Mouse (Mus musculus) liver, embryonic 11.5 days (tissue): ENCODE measurements around the gene Treh. TPM values are rescaled to one million over a fixed set of nuclear protein-coding genes. Genes with fewer than 3 reads are reported as not detected.
"Not testable (repeated sequence)": the region's sequence is repeated elsewhere in the genome, so short reads cannot be mapped to it uniquely, and the experiment has no call there.

ENCODE experiments used
- ATAC-seq: fragments of 200-750 bp; cut with Nextera tagmentation; replicated peaks from 2 replicates; pipeline ENCODE4 v1.8.0; 2017; ENCODE audit warnings: moderate number of reproducible peaks, mild to moderate bottlenecking, moderate TSS enrichment, moderate library complexity; ENCODE audit not compliant: low FRiP score
- DNase-seq: peaks from one replicate; pipeline ENCODE4 v3.0.0-alpha.2; 2017; ENCODE audit warnings: low spot score
- H3K27ac ChIP-seq: fragments of 300-500 bp; sonication (generic); 2 replicates; pipeline ENCODE4 v1.5.1; 2014; ENCODE audit warnings: mild to moderate bottlenecking, low read depth, low read length, control low read depth
- H3K27me3 ChIP-seq: fragments of 300-500 bp; sonication (generic); replicated peaks from 2 replicates; pipeline ENCODE4 v1.6.1; 2014; ENCODE audit warnings: low read length, mixed read lengths; ENCODE audit not compliant: control insufficient read depth, insufficient read depth
- H3K36me3 ChIP-seq: fragments of 300-500 bp; sonication (generic); 2 replicates; pipeline ENCODE4 v1.6.1; 2014; ENCODE audit warnings: mild to moderate bottlenecking, low read length, moderate library complexity, mixed read lengths; ENCODE audit not compliant: control insufficient read depth, insufficient read depth
- H3K4me1 ChIP-seq: fragments of 300-500 bp; sonication (generic); replicated peaks from 2 replicates; pipeline ENCODE4 v1.6.1; 2014; ENCODE audit warnings: low read length, mixed read lengths; ENCODE audit not compliant: control insufficient read depth, insufficient read depth
- H3K4me2 ChIP-seq: fragments of 300-500 bp; sonication (generic); 2 replicates; pipeline ENCODE4 v1.6.1; 2014; ENCODE audit warnings: mild to moderate bottlenecking, control low read depth, moderate library complexity
- H3K4me3 ChIP-seq: fragments of 300-500 bp; sonication (generic); 2 replicates; pipeline ENCODE4 v1.5.1; 2014; ENCODE audit warnings: low read depth, low read length, control low read depth
- H3K9ac ChIP-seq: fragments of 300-500 bp; sonication (generic); 2 replicates; pipeline ENCODE4 v1.6.1; 2014; ENCODE audit warnings: low read depth, low read length, control low read depth
- H3K9me3 ChIP-seq: fragments of 300-500 bp; sonication (generic); 2 replicates; pipeline ENCODE4 v1.6.1; 2016; ENCODE audit warnings: low read length, inconsistent platforms, mixed read lengths; ENCODE audit not compliant: control insufficient read depth
- WGBS: fragments of 180-500 bp; shearing (Covaris S2); extraction: QIAGEN DNeasy Blood & Tissue Kit; methylation state at CpG from one replicate; pipeline ENCODE4 v1.1.7; 2014; 5-methylcytosine and 5-hydroxymethylcytosine counted together
- polyA plus RNA-seq: library from polyadenylated mRNA; unstranded; fragments of >200 nt; fragmentation: Nextera tagmentation; extraction: Ambion mirVana; gene quantifications from 2 replicates; pipeline ENCODE4 v1.2.1, GENCODE M21; 2014

The Treh gene
- polyA plus RNA-seq, result not detected in 2 replicates

DNA sequence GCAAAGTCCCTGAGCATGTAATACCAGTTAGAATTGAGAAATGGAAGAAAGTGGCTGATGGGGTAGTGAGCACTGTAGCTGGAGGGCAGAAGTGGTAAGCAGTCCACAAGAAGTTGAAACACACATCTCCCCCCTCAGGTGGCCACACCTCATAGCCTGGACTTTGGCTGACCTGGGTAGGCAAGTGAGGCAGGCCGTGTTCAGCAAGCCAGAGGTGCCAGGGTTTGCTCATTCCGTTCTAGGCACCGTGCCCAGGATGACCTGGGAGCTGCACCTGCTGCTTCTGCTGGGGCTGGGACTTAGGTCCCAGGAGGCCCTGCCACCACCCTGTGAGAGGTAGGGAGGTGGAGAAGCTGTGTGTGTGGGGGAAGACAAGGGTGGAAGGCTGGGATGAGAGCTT is at the start of gene Treh:
Treh (plus strand) TSS at position 229 of the 400 bp plus-strand sequence.
- DNase-seq (no peak), ATAC-seq (no peak)
- no peak within 1 kb of the TSS for H3K27ac ChIP-seq
- no peaks in the 10 kb centered on the region for H3K9me3 ChIP-seq
- H3K27me3 ChIP-seq, result no peaks in the 10 kb centered on the region
- H3K4me1 ChIP-seq, result no peaks in the 10 kb centered on the region
- no peak within 1 kb of the TSS for H3K4me3 ChIP-seq
- no peak within 1 kb of the TSS for H3K9ac ChIP-seq
- H3K4me2 ChIP-seq, result no peak within 1 kb of the TSS
- no peaks in the 10 kb centered on the region for H3K36me3 ChIP-seq
- whole genome bisulfite sequencing, result 82% methylated on average over 3 of the region's 3 CpGs

DNA sequence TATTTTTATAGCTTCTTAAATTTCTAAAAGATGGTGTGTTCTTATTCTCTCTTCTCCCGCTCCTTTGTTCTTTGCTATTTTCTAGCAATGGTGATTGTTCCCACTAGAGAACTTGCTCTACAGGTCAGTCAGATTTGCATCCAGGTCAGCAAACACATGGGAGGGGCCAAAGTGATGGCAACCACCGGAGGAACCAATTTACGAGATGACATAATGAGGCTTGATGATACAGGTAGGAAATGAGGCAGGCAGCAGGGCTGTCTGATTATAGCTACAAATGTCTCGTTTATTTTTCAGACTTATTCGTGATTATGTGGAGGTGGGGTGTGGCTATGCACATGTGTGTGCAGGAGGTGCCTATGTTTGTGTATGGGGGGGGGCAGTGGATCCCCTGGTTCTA is 48.6 kb upstream of the Treh start:
- ATAC-seq (no peak), DNase-seq (no peak)
- no peak overlapping the region for H3K27ac ChIP-seq
- no peak overlapping the region for H3K4me3 ChIP-seq
- H3K9ac ChIP-seq, result no peak overlapping the region
- H3K27me3 ChIP-seq, result no peaks in the 10 kb centered on the region
- no peaks in the 10 kb centered on the region for H3K9me3 ChIP-seq
- H3K4me2 ChIP-seq, result no peak overlapping the region
- H3K4me1 ChIP-seq, result no peaks in the 10 kb centered on the region
- WGBS, result 87% methylated on average over 5 of the region's 5 CpGs
- peaks cover 39% of the 10 kb centered on the region for H3K36me3 ChIP-seq

DNA sequence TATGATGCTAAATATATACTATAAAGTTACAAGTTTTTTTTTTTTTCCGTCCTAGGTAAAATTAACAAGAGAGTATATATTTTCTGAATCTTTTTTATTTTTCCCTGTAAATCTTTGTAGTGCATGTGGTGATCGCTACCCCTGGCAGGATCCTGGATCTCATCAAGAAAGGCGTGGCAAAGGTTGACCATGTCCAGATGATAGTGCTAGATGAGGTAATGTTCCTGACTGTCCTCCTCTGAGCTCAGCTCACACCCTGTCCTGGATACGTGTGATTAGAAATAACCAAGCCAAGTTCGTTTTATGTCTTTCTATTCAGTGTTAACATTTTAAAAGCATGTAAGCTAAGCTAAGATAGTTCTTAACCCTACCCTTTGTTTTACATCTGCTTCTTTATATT is 46.8 kb upstream of the Treh start:
- H3K27ac ChIP-seq, result no peak overlapping the region
- no peak for DNase-seq
- peaks cover 44% of the 10 kb centered on the region for H3K36me3 ChIP-seq
- H3K4me1 ChIP-seq, result no peaks in the 10 kb centered on the region
- ATAC-seq, result no peak; the same call in 1 of the 2 replicates
- no peak overlapping the region for H3K4me3 ChIP-seq
- H3K9me3 ChIP-seq, result no peaks in the 10 kb centered on the region
- no peaks in the 10 kb centered on the region for H3K27me3 ChIP-seq
- H3K4me2 ChIP-seq, result no peak overlapping the region
- 75% methylated on average over 5 of the region's 5 CpGs for WGBS
- no peak overlapping the region for H3K9ac ChIP-seq

DNA sequence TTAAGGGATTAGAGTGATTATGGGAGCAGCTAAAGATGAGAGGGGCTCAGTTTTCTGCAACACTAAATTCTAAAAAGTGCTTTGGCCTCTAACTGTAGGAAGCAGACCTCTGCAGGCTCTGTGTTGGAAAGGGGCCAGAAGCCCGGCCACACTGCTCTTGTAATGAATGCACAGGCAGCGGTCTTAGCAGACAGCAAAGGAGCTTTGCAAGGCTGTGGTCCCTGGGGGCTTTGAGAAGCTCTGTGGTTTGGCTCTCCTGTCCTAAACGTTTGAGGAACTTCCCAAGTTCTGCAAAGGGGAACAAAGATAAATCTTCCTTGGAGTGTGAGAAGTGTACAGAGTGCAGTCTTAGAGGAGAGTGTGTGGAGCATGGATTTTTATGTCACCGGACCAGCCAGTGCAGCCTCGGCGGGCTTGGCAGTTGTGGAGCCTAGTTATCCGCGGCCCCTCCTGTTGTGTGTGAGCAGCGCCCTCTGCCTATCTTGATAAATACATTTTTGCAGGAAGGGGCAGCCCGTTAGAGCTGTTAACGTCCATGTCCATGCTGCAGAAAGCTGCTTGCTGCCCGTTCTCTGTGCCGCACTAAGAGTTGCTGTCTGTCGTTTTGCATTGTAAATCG is 35.4 kb upstream of the Treh start:
- ATAC-seq (no peak), DNase-seq (no peak)
- H3K27me3 ChIP-seq, result no peaks in the 10 kb centered on the region
- H3K9ac ChIP-seq, result no peak overlapping the region
- no peaks in the 10 kb centered on the region for H3K9me3 ChIP-seq
- peaks cover 40% of the 10 kb centered on the region for H3K36me3 ChIP-seq
- no peaks in the 10 kb centered on the region for H3K4me1 ChIP-seq
- no peak overlapping the region for H3K4me3 ChIP-seq
- 74% methylated on average over 15 of the region's 15 CpGs for WGBS
- H3K27ac ChIP-seq, result no peak overlapping the region
- H3K4me2 ChIP-seq, result no peak overlapping the region

DNA sequence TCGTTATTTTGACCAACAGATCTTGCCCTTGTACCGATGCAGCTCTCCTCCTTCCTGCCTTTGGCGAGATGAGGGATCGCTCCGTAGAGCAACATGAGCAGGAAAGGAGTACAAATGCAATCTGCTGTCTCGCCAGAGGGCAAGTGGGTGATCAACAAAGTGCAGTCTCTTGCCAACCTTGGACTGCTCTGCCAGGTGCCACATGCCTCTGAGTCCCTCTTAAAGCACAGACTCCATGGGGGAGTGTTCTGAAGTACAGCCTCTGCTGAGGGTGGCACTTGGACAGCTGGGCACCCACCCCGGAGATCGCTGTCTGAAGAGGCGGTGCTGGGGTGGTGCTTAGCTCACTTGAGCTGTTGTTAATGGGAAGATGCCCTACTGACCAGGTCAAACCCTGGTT is 34.3 kb upstream of the Treh start:
- not testable (repeated sequence) for H3K27ac ChIP-seq, H3K9ac ChIP-seq, DNase-seq, H3K4me1 ChIP-seq, H3K9me3 ChIP-seq, H3K27me3 ChIP-seq, H3K4me3 ChIP-seq, ATAC-seq, H3K4me2 ChIP-seq
- 92% methylated on average over 9 of the region's 9 CpGs for WGBS
- peaks cover 37% of the 10 kb centered on the region for H3K36me3 ChIP-seq

DNA sequence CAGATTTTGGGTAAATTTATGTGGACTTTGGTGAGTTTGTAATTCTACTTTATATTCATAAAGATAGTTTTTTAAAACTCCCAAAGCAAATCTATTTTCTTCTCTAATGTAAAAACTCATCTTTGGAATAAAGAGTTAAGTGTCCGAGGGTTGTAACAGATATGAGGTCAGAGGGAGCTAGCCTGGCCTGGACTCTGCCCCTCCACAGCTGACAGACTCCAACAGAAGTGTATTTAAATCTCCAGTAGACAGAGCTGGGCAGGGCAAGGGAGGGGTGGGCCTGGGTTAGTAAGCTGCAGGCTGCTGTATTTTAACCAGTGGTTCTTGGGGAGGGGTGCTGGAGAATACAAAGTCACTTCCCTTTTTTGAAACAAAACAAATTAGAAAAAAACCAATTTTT is 33.0 kb upstream of the Treh start:
- H3K27ac ChIP-seq, H3K27me3 ChIP-seq, H3K4me3 ChIP-seq, DNase-seq, ATAC-seq, H3K4me2 ChIP-seq, H3K9me3 ChIP-seq, H3K9ac ChIP-seq, H3K4me1 ChIP-seq: not testable (repeated sequence)
- peaks cover 27% of the 10 kb centered on the region for H3K36me3 ChIP-seq
- WGBS, result 61% methylated on average over 1 of the region's 1 CpGs

DNA sequence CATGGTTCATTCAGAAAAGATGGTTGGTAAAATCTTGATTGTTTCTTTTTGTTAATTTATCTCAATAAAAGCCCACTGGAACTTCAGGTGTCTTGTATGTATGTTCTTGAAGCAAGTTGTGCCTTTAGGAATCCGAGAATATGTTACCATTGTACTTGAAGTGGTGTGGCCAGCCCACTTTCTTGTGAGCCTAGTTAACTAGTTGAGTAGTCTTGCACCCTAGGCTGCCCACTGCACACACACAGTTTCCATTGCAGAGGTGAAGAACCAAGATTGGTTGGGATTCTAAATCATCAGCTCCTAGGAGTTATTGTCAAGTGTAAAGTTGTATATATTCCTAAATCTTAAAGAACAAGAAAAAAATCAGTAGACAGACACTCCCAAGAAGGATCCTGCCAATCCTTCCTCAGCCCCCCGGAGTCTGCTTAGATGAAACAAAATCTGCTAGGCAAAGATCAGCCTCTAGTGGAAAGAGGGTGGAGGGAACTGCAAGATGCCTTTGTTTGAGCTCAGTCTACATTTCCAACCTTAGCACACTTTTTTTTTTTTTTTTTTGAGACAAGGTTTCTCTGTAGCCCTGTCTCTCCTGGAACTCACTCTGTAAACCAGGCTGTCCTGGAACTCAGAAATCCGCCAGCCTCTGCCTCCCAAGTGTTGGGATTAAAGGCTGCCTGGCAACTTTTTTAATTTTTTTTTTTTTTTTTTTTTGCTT is 32.2 kb upstream of the Treh start:
- no peak overlapping the region for H3K9ac ChIP-seq
- H3K27ac ChIP-seq, result no peak overlapping the region
- ATAC-seq (no peak), DNase-seq (no peak)
- no peaks in the 10 kb centered on the region for H3K4me1 ChIP-seq
- H3K4me3 ChIP-seq, result no peak overlapping the region
- H3K9me3 ChIP-seq, result no peaks in the 10 kb centered on the region
- H3K36me3 ChIP-seq, result peaks cover 22% of the 10 kb centered on the region
- no peaks in the 10 kb centered on the region for H3K27me3 ChIP-seq
- no peak overlapping the region for H3K4me2 ChIP-seq
- WGBS, result 86% methylated on average over 3 of the region's 3 CpGs

DNA sequence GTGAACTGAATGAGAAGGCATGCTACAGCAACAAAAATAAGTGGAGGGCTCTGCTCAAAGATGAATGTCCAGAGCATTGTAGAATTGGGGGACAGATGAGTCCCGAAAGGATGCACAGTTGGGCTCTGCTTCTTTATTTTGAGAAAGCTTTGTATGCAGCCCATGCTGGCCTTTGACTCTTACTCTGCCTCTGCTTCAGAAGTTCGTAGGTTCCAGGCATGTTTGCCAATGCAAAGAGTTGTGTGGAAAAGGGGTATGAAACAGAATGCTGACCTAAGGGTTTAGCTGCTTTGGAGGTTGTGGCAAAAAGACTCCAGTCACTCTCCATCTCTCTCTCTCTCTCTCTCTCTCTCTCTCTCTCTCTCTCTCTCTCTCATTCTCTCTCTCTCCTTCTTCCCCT is 31.4 kb upstream of the Treh start:
- no peak for ATAC-seq
- 86% methylated on average over 2 of the region's 2 CpGs for WGBS
- Histone ChIP-seq H3K36me3 (peaks cover 15% of the 10 kb centered on the region), H3K27ac (no peak overlapping the region), H3K27me3 (no peaks in the 10 kb centered on the region), H3K4me2 (no peak overlapping the region), H3K4me1 (no peaks in the 10 kb centered on the region), H3K4me3 (no peak overlapping the region), H3K9me3 (no peaks in the 10 kb centered on the region), H3K9ac (no peak overlapping the region)
- no peak for DNase-seq

DNA sequence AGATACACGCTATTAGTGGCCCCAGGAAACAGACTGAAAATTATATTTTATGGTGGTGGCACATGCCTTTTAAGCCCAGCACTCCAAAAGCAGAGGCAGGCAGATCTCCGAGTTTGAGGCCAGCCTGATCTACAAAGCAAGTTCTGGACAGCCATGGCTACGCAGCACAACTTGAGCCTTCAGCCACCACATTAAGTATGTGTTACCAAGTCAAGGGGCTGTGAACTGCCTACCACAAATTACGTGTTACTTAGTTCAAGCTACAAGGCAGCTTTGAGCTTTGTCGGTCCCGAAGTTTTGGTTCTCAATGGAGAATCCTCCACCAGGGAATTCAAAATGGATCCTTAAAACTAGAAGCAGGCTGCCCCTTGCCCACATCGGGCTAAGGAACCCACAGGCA is 29.9 kb upstream of the Treh start:
- H3K4me2 ChIP-seq, result no peak overlapping the region
- H3K9me3 ChIP-seq, result no peaks in the 10 kb centered on the region
- no peaks in the 10 kb centered on the region for H3K4me1 ChIP-seq
- 94% methylated on average over 7 of the region's 7 CpGs for WGBS
- no peak overlapping the region for H3K27ac ChIP-seq
- H3K4me3 ChIP-seq, result no peak overlapping the region
- ATAC-seq, result no peak
- peaks cover 3% of the 10 kb centered on the region; the same call in 1 of the 2 replicates for H3K36me3 ChIP-seq
- H3K9ac ChIP-seq, result no peak overlapping the region
- H3K27me3 ChIP-seq, result no peaks in the 10 kb centered on the region
- DNase-seq, result no peak
